Mouse (Mus musculus): ENCODE measurements at regions not wholly inside any gene's neighbourhood (a gene's known extent, or its start where the extent isn't known, plus 50 kb on each side); places are given as distances from the start of the nearest gene placed in this dataset.

DNA sequence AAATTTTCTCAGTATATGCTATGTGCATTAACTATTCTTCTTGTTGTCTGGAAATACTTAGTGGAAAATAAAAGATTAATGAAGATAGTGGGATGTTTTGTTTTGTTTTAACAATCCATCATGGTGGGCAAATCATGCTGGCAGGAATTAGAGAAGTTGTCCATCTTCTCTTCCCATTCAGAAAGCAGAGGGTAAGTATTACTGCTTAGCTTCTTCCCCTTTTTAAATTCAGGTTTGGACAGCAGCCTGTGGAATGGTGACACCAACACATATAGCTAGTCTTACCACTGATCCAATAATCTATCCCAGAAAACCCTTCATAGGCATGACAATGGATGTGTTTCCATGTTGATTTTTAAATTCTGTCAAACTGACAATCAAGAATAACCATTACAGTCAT, 467.9 kb upstream of the Mef2c start:
- Histone ChIP-seq H3K36me3 (replicated peaks; ENCODE audit: control insufficient read depth, insufficient read depth, low read depth, low read length) (no peaks in the 10 kb centered on the region), H3K9me3 (replicated peaks; ENCODE audit: control insufficient read depth, low read length) (no peaks in the 10 kb centered on the region), H3K27me3 (ENCODE audit: control insufficient read depth, insufficient read depth, low read length) (no peaks in the 10 kb centered on the region), H3K4me1 (ENCODE audit: control insufficient read depth, insufficient read depth, low read length) (no peaks in the 10 kb centered on the region), H3K9ac (replicated peaks; ENCODE audit: low read length) (no peak overlapping the region), H3K4me2 (ENCODE audit: low read depth, low read length) (no peak overlapping the region), H3K4me3 (ENCODE audit: low read depth, low read length) (no peak overlapping the region), H3K27ac (replicated peaks; ENCODE audit: low read depth, low read length) (no peak overlapping the region)
- no peak for ATAC-seq (replicated peaks; ENCODE audit: insufficient number of reproducible peaks, low FRiP score, low TSS enrichment, low read depth)
- no peak for DNase-seq (ENCODE audit: low spot score)

DNA sequence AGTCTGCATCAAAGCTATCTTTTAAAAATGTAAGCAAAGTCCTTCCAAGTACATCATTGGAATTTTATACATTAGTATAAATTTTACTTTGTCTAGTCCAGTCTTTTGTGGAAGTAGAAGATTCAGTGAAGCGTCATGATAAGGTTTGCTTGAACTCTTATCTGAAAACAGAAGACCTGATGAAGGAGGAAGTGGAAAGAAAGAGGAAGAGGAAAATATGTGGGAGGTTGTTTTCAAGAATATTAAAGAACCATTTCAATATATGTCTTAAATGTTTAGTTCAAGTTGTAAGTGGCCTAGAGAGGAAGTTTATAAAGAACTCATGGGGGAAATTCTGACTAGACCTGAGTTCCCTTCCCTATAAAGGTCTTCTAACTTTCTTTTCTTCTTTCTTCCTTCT, 462.3 kb upstream of the Mef2c start:
- Histone ChIP-seq H3K9me3 (replicated peaks; ENCODE audit: control insufficient read depth, low read length) (no peaks in the 10 kb centered on the region), H3K9ac (replicated peaks; ENCODE audit: low read length) (no peak overlapping the region), H3K4me3 (ENCODE audit: low read depth, low read length) (no peak overlapping the region), H3K4me2 (ENCODE audit: low read depth, low read length) (no peak overlapping the region), H3K27me3 (ENCODE audit: control insufficient read depth, insufficient read depth, low read length) (no peaks in the 10 kb centered on the region), H3K36me3 (replicated peaks; ENCODE audit: control insufficient read depth, insufficient read depth, low read depth, low read length) (no peaks in the 10 kb centered on the region), H3K4me1 (ENCODE audit: control insufficient read depth, insufficient read depth, low read length) (no peaks in the 10 kb centered on the region), H3K27ac (replicated peaks; ENCODE audit: low read depth, low read length) (no peak overlapping the region)
- no peak for ATAC-seq (replicated peaks; ENCODE audit: insufficient number of reproducible peaks, low FRiP score, low TSS enrichment, low read depth)
- 82% methylated on average over 1 of the region's 1 CpGs for WGBS
- DNase-seq (ENCODE audit: low spot score): no peak

DNA sequence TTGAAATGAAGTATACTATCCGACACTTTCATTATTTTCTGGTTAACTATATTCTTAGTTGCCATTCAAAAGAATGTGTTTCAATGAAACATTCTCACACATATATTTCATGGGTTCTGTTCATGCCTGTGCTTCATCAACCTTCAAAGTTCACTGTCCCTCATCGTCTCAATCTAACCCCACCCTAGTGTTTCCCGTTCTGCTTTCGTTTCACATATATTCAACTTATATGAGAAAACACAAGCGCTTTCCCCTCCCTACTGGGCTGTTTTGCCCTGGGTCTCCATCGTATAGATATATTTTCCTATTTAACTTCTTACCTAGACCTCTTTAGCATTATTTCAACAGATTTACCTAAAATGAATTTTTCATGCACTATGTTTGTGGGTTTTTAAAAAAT, 458.3 kb upstream of the Mef2c start:
- Histone ChIP-seq H3K36me3 (replicated peaks; ENCODE audit: control insufficient read depth, insufficient read depth, low read depth, low read length) (no peaks in the 10 kb centered on the region), H3K4me2 (ENCODE audit: low read depth, low read length) (no peak overlapping the region), H3K4me3 (ENCODE audit: low read depth, low read length) (no peak overlapping the region), H3K27me3 (ENCODE audit: control insufficient read depth, insufficient read depth, low read length) (no peaks in the 10 kb centered on the region), H3K9me3 (replicated peaks; ENCODE audit: control insufficient read depth, low read length) (no peaks in the 10 kb centered on the region), H3K4me1 (ENCODE audit: control insufficient read depth, insufficient read depth, low read length) (no peaks in the 10 kb centered on the region), H3K9ac (replicated peaks; ENCODE audit: low read length) (no peak overlapping the region), H3K27ac (replicated peaks; ENCODE audit: low read depth, low read length) (no peak overlapping the region)
- DNase-seq (ENCODE audit: low spot score) (no peak), ATAC-seq (replicated peaks; ENCODE audit: insufficient number of reproducible peaks, low FRiP score, low TSS enrichment, low read depth) (no peak)
- WGBS: 96% methylated on average over 6 of the region's 6 CpGs

DNA sequence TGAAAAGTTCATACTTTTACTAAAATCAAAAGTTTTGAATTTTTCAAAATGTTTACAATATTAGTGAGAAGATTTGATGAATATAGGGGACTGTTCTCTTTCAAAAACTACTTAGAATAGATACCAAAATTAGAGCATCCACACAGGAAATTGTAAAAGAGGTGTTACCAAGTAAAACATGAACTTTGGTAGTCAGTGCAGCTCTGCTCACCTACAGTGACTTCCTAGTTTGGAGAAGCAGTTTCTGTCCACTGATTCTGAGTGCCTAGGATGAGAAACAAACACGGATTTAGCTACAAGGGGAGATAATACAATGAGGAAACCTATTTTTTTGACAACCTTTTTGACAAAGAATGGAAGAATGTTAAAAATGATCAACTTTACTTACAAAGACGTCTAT, 457.9 kb upstream of the Mef2c start:
- Histone ChIP-seq H3K4me3 (ENCODE audit: low read depth, low read length) (no peak overlapping the region), H3K27ac (replicated peaks; ENCODE audit: low read depth, low read length) (no peak overlapping the region), H3K9me3 (replicated peaks; ENCODE audit: control insufficient read depth, low read length) (no peaks in the 10 kb centered on the region), H3K9ac (replicated peaks; ENCODE audit: low read length) (no peak overlapping the region), H3K27me3 (ENCODE audit: control insufficient read depth, insufficient read depth, low read length) (no peaks in the 10 kb centered on the region), H3K36me3 (replicated peaks; ENCODE audit: control insufficient read depth, insufficient read depth, low read depth, low read length) (no peaks in the 10 kb centered on the region), H3K4me1 (ENCODE audit: control insufficient read depth, insufficient read depth, low read length) (no peaks in the 10 kb centered on the region), H3K4me2 (ENCODE audit: low read depth, low read length) (no peak overlapping the region)
- ATAC-seq (replicated peaks; ENCODE audit: insufficient number of reproducible peaks, low FRiP score, low TSS enrichment, low read depth): no peak
- 72% methylated on average over 2 of the region's 2 CpGs for WGBS
- DNase-seq (ENCODE audit: low spot score): no peak

DNA sequence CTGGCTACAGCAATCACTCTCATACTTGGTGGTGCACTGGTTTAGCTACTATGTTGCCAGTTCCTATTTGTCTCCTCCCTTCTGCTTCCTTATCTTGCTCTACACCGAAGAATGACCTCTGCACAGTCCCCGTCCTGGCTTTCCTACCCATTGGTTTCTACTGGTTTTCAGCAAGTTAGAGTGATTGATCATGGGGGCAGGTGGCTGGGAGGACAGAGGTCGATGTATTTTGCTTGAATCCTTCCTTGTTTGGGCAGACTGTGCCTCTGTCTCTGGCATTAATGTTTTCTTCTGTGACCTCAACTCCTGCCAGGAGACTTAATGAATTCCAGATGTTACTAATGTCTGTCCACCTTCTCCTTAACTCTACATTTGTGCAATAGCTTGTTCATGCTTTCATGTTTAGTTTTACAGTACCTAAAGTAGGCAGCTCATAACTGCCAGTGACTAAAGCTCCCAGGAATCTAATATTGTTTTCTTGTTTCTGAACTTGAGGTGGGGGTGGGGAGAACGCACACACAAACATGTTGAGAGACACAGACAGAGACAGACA, 457.2 kb upstream of the Mef2c start:
- Histone ChIP-seq H3K4me1 (ENCODE audit: control insufficient read depth, insufficient read depth, low read length) (no peaks in the 10 kb centered on the region), H3K36me3 (replicated peaks; ENCODE audit: control insufficient read depth, insufficient read depth, low read depth, low read length) (no peaks in the 10 kb centered on the region), H3K4me2 (ENCODE audit: low read depth, low read length) (no peak overlapping the region), H3K27ac (replicated peaks; ENCODE audit: low read depth, low read length) (no peak overlapping the region), H3K9ac (replicated peaks; ENCODE audit: low read length) (no peak overlapping the region), H3K9me3 (replicated peaks; ENCODE audit: control insufficient read depth, low read length) (no peaks in the 10 kb centered on the region), H3K27me3 (ENCODE audit: control insufficient read depth, insufficient read depth, low read length) (no peaks in the 10 kb centered on the region), H3K4me3 (ENCODE audit: low read depth, low read length) (no peak overlapping the region)
- WGBS: 25% methylated on average over 4 of the region's 4 CpGs
- ATAC-seq (replicated peaks; ENCODE audit: insufficient number of reproducible peaks, low FRiP score, low TSS enrichment, low read depth) (no peak), DNase-seq (ENCODE audit: low spot score) (peak; percentile 32)

DNA sequence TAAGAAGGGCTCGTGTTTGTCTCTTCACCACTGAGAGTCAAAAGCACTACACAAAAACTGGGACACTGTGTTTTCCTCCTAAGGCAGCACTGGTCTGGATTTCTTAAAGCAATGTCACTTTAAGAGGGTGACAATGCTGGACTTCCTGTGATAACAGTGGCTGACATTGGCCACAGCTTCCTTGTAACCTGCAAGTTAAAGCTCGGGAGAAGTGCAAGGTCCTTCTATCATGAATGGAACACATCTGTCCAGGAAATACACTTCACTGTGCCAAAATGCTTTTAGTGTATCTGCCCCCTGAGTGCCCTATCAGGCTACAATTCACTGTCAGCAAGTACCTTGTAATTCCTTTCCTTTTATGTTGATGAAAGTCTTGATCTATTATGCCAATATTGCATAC, 448.0 kb upstream of the Mef2c start:
- ATAC-seq (replicated peaks; ENCODE audit: insufficient number of reproducible peaks, low FRiP score, low TSS enrichment, low read depth) (no peak), DNase-seq (ENCODE audit: low spot score) (no peak)
- WGBS: 66% methylated on average over 2 of the region's 2 CpGs

DNA sequence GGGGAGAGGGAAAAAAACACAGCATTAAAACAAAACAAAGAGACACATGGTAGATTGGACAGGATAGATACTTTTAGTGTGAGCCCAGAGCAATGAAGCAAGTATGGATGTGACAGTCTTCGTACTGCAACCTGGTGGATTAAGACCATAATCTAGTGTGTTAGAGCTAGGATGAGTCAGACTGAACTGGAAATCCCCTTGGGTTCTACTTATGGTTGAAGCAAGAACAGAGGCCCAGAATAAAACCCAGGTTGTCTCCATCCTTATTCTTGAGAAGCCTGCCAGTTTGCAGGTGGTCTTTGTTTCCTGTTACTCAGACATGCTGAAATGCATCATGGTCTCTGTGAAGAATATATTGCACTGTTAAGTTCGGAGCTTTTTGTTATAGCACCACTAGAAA, 447.4 kb upstream of the Mef2c start:
- no peak for DNase-seq (ENCODE audit: low spot score)
- WGBS: 86% methylated on average over 2 of the region's 2 CpGs
- Histone ChIP-seq H3K4me2 (ENCODE audit: low read depth, low read length) (no peak overlapping the region), H3K27ac (replicated peaks; ENCODE audit: low read depth, low read length) (no peak overlapping the region), H3K36me3 (replicated peaks; ENCODE audit: control insufficient read depth, insufficient read depth, low read depth, low read length) (no peaks in the 10 kb centered on the region), H3K9me3 (replicated peaks; ENCODE audit: control insufficient read depth, low read length) (no peaks in the 10 kb centered on the region), H3K4me3 (ENCODE audit: low read depth, low read length) (no peak overlapping the region), H3K9ac (replicated peaks; ENCODE audit: low read length) (no peak overlapping the region), H3K4me1 (ENCODE audit: control insufficient read depth, insufficient read depth, low read length) (no peaks in the 10 kb centered on the region), H3K27me3 (ENCODE audit: control insufficient read depth, insufficient read depth, low read length) (no peaks in the 10 kb centered on the region)
- ATAC-seq (replicated peaks; ENCODE audit: insufficient number of reproducible peaks, low FRiP score, low TSS enrichment, low read depth): no peak

More for the DNA sequence above, 448.0 kb upstream of the Mef2c start:
- H3K27ac ChIP-seq (replicated peaks; ENCODE audit: low read depth, low read length): no peak overlapping the region
- no peaks in the 10 kb centered on the region for H3K27me3 ChIP-seq (ENCODE audit: control insufficient read depth, insufficient read depth, low read length)
- H3K36me3 ChIP-seq (replicated peaks; ENCODE audit: control insufficient read depth, insufficient read depth, low read depth, low read length): no peaks in the 10 kb centered on the region
- no peak overlapping the region for H3K9ac ChIP-seq (replicated peaks; ENCODE audit: low read length)
- H3K4me1 ChIP-seq (ENCODE audit: control insufficient read depth, insufficient read depth, low read length): no peaks in the 10 kb centered on the region
- H3K4me3 ChIP-seq (ENCODE audit: low read depth, low read length): no peak overlapping the region
- H3K4me2 ChIP-seq (ENCODE audit: low read depth, low read length): no peak overlapping the region
- no peaks in the 10 kb centered on the region for H3K9me3 ChIP-seq (replicated peaks; ENCODE audit: control insufficient read depth, low read length)

DNA sequence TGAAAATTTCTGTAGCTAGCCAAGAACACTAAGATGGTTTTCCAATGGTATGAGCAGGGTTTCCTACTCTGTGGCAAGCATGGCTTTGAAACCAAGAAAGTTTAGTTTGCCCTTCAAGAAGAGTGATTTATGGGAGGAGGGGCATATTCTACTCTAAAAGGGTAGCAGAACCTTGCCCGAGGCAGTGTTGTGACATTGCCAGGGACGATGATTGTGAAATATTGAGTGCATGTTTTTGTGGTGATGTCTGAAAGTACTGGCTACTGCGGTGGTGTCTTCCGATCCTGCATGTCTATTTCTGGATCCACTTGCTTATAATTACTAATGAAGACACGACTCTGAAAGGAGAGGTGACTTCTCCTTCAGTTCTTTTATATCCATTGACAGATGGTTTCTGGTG, 439.1 kb upstream of the Mef2c start:
- no peaks in the 10 kb centered on the region for H3K36me3 ChIP-seq (replicated peaks; ENCODE audit: control insufficient read depth, insufficient read depth, low read depth, low read length)
- no peaks in the 10 kb centered on the region for H3K9me3 ChIP-seq (replicated peaks; ENCODE audit: control insufficient read depth, low read length)
- 81% methylated on average over 5 of the region's 5 CpGs for WGBS
- no peaks in the 10 kb centered on the region for H3K4me1 ChIP-seq (ENCODE audit: control insufficient read depth, insufficient read depth, low read length)
- DNase-seq (ENCODE audit: low spot score) (no peak), ATAC-seq (replicated peaks; ENCODE audit: insufficient number of reproducible peaks, low FRiP score, low TSS enrichment, low read depth) (no peak)
- H3K27ac ChIP-seq (replicated peaks; ENCODE audit: low read depth, low read length): no peak overlapping the region
- no peak overlapping the region for H3K4me2 ChIP-seq (ENCODE audit: low read depth, low read length)
- H3K9ac ChIP-seq (replicated peaks; ENCODE audit: low read length): no peak overlapping the region
- no peaks in the 10 kb centered on the region for H3K27me3 ChIP-seq (ENCODE audit: control insufficient read depth, insufficient read depth, low read length)
- H3K4me3 ChIP-seq (ENCODE audit: low read depth, low read length): no peak overlapping the region

All from embryonic facial prominence, embryonic 11.5 days (tissue).